Mouse (Mus musculus): ENCODE results near the gene Gm42688.

DNA sequence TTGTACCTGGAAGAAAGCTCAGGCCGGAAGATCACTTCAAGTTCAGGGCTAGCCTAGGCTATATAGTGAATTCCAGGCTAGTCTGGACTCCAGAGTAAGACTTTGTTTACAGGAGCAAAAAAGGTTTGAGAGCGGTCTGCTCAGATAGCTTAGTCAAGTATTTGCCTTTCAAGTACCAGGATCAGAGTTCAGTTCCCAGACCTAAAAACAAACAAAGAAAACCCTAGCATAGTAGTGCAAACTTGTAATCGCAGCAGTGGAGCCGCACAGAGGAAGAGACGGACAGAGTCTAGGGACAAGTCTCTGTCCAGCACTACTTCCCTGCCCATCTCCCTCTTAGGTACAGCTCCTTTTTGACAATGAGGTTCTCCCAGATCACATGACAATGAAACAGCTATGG is 21.2 kb upstream of the Gm42688 start:
- TF ChIP-seq NANOG (IDR thresholded peaks at IDR 0.05; ENCODE audit: borderline replicate concordance, low read length) (no peak), CTCF (conservative IDR thresholded peaks at IDR 0.05; ENCODE audit: low read length) (no peak)
